In the genomic region with DNA sequence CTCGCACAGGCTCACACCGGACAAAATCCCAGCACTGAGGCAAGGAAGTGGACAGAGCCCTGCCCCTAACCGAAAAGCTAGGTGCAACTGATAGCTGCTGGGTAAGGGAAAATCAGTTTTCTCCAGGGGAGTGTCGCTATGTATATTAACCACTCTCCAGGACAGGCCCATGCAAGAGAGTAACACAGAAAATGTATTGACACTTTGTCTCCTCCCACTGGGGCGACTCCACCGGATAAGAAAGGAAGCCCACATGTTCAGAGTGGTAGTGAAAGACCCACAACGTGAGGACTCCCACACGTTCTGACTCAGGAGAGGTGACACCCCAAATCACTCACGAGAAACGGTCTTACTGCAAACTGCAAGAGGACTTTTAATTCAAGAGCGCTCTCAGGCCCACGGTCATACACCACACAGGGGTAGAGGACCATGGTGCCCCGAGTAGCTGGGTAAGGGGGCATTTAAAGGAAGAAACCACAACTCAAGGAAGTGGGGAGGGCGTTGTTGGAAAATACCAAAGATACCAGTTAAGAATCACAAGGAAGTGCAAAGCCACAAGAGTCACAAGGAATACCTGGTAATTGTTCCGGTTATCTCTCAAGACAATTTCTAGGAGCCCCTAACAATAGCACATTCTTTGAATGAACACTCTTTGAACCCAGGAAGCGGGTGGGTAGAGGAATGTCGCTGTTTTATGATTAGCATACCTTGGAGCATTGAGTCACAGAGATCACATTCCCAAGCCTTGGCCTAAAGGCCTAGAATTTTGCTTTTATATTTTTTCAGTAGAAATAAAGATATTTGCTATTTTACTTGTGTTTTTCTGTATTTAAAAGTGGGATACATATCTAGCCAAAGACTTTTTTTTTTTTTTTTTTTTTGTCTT, we compare ENCODE assay signal across 1 mouse cellular context.
TF ChIP-seq lines count a peak whose summit lies in the region.

No protein-coding gene starts in this region.

TF ChIP-seq in CH12.LX, 34 proteins besides CTCF, POLR2A, EP300 and RAD21:
- TF ChIP-seq ZNF384 (IDR thresholded peaks at IDR 0.05; ENCODE audit: low read depth, low read length), result peak; percentile 46; the same call in 1 of the 2 replicates
